Mouse (Mus musculus) adrenal gland, adult 8-10 months (tissue): ENCODE measurements at regions not wholly inside any gene's neighbourhood (a gene's known extent, or its start where the extent isn't known, plus 50 kb on each side); places are given as distances from the start of the nearest gene placed in this dataset.
A peak's percentile ranks its signal among the peaks of the same experiment; 100 is the strongest.

ENCODE experiments used
- DNase-seq: peaks from one replicate; pipeline ENCODE4 v3.0.0; 2022

DNA sequence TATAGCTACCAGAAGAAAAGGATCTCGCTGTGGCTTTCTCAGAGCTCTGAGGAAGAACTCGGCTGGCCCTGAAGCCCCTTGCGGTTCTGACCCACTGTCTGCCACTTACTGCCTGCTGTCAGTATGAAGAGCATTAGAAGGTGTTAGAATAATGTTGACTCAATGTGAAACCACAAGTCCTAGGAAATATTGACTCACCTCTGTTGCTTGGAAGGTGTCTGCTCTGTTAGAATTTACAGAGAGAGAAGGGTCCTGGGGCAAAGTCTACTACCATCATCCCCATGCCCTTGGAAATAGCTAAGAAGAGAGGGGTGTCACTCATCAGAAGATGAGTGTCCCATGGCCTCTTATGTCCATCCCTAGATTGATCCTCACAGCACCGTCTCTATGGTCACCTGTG, 197.9 kb downstream of the Hlx start:
- no peak for DNase-seq

- DNase-seq, result no peak
Observed at GRCm38 (mm10) chr1:184533870-184534269, 198.5 kb downstream of the Hlx start.

DNA sequence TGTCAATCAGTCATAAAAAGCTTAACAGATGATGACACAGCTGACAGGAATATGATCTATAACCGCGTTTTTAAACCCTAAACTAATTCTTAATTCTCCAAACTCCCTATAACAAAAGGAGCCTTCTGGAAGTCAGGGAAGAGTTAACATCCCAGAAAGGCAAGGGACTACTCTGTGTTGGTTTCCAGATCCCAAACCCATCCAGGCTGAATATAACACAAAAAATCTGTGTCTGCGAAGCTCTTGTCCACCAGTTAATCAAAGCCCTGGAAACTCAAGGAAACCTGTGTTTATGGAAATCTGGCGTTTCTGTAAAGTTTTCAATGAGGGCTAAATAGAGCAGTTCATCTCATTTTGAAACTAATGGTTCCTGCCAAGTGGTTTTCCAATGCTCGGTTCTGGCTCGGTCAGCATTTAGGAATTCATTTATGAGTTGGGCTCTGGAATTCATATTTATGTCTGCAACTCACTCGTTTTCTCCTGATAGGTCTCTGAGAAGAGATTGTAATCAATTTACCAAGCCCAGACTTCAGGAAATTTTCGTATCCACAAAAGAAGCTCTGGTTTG, 199.8 kb downstream of the Hlx start:
- DNase-seq, result no peak

- no peak for DNase-seq
Observed at GRCm38 (mm10) chr1:184530606-184531320, 201.7 kb downstream of the Hlx start.

DNA sequence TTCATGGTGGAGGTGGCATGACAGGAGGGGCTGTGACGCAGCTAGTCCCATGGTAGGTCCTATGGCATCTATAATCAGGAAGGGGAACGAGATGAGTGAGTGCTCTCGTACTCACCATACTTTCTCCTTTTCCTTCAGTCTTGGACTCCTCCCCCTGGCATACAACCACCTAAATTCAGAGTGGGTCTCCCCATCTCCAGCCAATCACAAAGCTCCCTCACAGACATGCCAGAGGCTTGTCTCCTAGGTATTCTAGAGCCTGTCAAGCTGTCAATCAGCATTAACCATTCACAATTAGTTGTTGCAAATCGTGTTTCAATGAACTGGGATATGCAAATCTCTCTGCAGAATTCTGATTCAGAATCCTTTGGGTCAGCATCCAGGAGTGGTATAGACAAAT, 206.7 kb downstream of the Hlx start:
- no peak for DNase-seq

DNA sequence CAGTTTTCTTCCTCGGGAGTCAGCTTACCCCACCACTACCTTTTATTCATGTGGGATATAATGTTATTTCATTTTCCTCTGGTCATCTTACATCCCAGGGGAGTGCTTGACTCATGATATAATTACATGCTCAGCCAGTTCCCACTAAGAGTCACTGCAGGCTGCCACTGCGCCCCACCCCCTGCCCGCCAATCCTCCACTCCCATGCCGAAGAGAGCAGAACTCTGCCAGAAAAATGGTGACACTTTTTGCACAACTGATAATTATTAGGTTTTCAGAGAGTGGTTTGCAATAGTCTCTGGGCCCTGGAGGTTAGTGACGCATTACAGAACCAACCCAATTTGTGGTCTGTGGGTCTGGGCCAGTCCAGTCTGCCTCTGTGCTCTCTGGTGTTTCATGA, 212.9 kb downstream of the Hlx start:
- DNase-seq, result peak; percentile 13

DNA sequence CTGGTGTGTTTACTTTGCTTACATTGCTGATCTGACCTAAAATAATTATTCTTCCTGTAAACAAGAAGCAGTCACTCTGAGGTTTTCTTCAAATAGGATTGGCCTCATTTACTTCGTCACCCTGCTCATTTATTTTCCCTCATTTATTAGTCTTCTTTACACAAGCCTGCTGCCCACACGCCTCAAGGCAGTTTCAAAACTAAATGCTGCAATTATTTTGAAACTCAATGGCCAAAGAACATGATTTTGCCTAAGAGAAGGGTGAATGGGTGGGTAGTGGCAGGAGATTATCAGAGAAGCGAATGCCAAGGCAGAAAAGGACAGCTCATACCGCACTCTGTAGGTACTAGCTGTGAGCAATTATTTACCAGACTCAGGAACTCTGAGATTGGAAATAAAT, 227.8 kb downstream of the Hlx start:
- no peak for DNase-seq

- no peak for DNase-seq
Observed at GRCm38 (mm10) chr1:184503827-184504355, 228.5 kb downstream of the Hlx start.

DNA sequence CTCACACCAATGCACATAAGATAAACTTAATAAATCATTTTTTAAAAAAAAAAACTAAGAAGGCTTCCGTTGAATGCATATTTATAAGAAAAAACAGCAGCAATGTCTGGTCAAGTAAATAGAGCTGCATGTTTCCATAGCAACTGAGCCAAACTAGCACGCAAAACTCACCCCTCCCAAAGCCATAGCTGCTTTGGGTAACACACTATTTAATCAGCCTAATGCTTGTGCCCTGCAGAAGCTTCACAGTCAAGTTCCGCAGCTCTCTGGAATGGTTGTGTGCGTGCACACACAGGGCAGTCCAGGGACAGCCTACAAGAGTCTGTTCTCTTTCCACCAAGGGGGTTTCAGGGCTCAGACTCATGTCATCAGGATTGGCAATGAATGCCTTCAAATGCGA, 231.7 kb downstream of the Hlx start:
- no peak for DNase-seq

- no peak for DNase-seq
Observed at GRCm38 (mm10) chr1:184498909-184499525, 233.4 kb downstream of the Hlx start.

GRCm38 (mm10) chr1:184497007-184497406, 235.4 kb downstream of the Hlx start:
- DNase-seq, result no peak

- DNase-seq, result no peak
Observed at GRCm38 (mm10) chr1:184493811-184494210, 238.6 kb downstream of the Hlx start.

DNA sequence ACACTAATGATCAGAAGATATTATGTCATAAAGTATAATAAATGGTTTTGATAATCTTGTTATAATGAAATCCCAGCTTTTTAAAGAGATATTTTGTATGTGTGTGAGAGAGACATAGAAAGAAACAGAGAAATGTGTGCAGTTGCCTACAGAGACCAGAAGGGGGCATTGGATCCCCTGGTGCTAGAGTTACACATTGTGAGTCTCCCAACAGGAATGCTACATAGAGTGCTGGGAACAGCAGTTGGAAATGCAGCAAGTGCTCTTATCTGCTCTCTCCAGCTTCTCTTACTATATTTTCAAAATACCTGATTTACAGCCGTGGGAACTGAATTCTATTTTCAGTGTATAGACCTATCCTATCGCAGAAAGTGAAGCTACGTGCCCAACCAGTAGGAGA, 240.3 kb downstream of the Hlx start:
- no peak for DNase-seq

GRCm38 (mm10) chr1:184491252-184491651, 241.2 kb downstream of the Hlx start:
- no peak for DNase-seq

DNA sequence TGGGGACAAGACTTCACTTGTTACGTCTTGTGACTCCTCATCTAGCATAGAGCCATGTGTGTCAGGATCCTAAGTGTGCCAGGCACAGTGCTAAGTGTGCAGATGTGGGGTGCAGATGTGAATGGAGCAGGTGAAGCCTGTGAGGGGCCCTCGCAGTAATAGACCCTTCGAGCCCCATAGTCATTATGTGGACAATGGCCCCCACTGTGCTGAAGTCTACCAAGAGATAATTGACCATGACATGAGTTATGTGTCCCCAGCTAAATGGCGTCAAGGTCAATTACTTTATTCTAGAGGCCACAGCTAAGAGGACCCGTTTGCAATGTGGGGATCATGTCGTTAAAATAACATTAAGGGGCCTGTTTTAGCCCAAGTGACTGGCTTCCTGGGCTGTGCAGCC, 245.0 kb downstream of the Hlx start:
- DNase-seq, result no peak

- DNase-seq, result no peak
Observed at GRCm38 (mm10) chr1:184484801-184485200, 247.6 kb downstream of the Hlx start.

- no peak for DNase-seq
Observed at GRCm38 (mm10) chr1:184483371-184483770, 249.0 kb downstream of the Hlx start.

- peak; percentile 26 for DNase-seq
Observed at GRCm38 (mm10) chr1:184482026-184482425, 250.4 kb downstream of the Hlx start.

DNA sequence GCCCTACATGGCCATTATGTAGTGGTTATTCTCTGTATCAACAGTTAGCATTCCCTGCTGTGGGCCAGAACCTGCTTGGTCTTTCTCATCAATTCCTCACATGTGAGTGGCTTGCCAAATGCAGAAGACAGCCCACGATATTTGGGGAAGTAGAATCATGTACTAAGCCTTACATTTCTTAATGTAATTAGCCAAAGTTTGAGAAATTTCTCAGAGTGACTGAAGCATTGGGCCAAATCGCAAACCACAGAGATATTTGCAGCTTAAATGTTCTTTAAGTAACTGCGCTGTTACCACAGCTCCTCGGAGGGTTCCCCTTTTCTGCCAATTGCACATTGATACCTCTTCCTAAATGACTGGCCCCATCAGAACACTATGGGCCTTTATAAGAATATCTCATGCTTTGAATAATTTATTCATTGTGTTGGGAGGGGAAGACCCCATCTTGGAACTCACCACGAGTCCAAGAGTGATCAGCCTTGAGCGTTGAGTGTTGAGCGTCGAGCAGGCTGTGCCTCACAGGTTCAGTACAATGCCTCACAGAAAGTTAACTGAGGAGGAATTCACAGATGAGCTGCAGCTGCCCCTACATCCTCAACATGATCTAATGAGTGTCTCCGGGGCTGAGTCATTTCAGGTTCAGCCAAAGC, 251.7 kb downstream of the Hlx start:
- DNase-seq, result no peak

GRCm38 (mm10) chr1:184478006-184478405, 254.4 kb downstream of the Hlx start:
- DNase-seq, result no peak

GRCm38 (mm10) chr1:184462481-184463124, 269.8 kb downstream of the Hlx start:
- no peak for DNase-seq

- DNase-seq, result no peak
Observed at GRCm38 (mm10) chr1:184461411-184461810, 271.0 kb downstream of the Hlx start.

GRCm38 (mm10) chr1:184456727-184457126, 275.7 kb downstream of the Hlx start:
- DNase-seq, result no peak
